Mouse (Mus musculus) CH12.LX (cell line): ENCODE measurements around the gene Rdh14. TPM values are rescaled to one million over a fixed set of nuclear protein-coding genes. Genes with fewer than 3 reads are reported as not detected.

Experiments
- DNase-seq: peaks from one replicate; pipeline ENCODE4 v3.0.0-alpha.2; 2013; ENCODE audit errors: extremely low read depth
- H3K27ac ChIP-seq: 2 replicates; pipeline ENCODE4 v1.5.1; 2012; ENCODE audit warnings: low read depth, mild to moderate bottlenecking, control low read depth, moderate library complexity; ENCODE audit not compliant: insufficient read depth
- H3K27me3 ChIP-seq: replicated peaks from 2 replicates; pipeline ENCODE3; 2012; ENCODE audit warnings: inconsistent platforms
- H3K36me3 ChIP-seq, 2 experiments: replicated peaks in 1 of 2; 2 replicates each; pipeline versions ENCODE3 to v1.6.1; 2012; ENCODE audit warnings: inconsistent platforms in 1 of 2, low read length in 1 of 2, mild to moderate bottlenecking in 1 of 2, mixed read lengths in 1 of 2, moderate library complexity in 1 of 2; ENCODE audit not compliant: control insufficient read depth in 1 of 2, insufficient read depth in 1 of 2
- H3K4me1 ChIP-seq, 2 experiments: 2 replicates each; pipeline ENCODE4 v1.6.1; 2012; ENCODE audit warnings: inconsistent platforms in 1 of 2, moderate library complexity in 1 of 2; ENCODE audit not compliant: insufficient read depth in 2 of 2, control insufficient read depth in 1 of 2
- H3K4me2 ChIP-seq: 2 replicates; pipeline ENCODE4 v1.6.1; 2012; ENCODE audit warnings: low read depth, mild to moderate bottlenecking, control low read depth; ENCODE audit not compliant: poor library complexity, insufficient read depth, severe bottlenecking
- H3K4me3 ChIP-seq, 3 experiments: fragments of 150-350 bp in 1 of 3; sonication (generic) in 1 of 3; replicated peaks in 1 of 3; 2 replicates each; pipeline versions ENCODE3 to v1.5.1; 2011 to 2012; ENCODE audit warnings: low read depth in 2 of 3, low read length in 2 of 3, mild to moderate bottlenecking in 2 of 3, moderate library complexity in 2 of 3, control low read depth in 1 of 3, improper control_type of control experiment in 1 of 3, inconsistent platforms in 1 of 3, mixed read lengths in 1 of 3; ENCODE audit not compliant: poor library complexity in 1 of 3
- H3K79me2 ChIP-seq: replicated peaks from 2 replicates; pipeline ENCODE4 v1.6.1; 2012; ENCODE audit warnings: mild to moderate bottlenecking, moderate library complexity; ENCODE audit not compliant: control insufficient read depth, poor library complexity, insufficient read depth, severe bottlenecking; ENCODE audit errors: extremely low read depth
- H3K9ac ChIP-seq: 2 replicates; pipeline ENCODE4 v1.6.1; 2012; ENCODE audit warnings: low read depth, mild to moderate bottlenecking, control low read depth, moderate library complexity; ENCODE audit not compliant: insufficient read depth
- H3K9me3 ChIP-seq: replicated peaks from 2 replicates; pipeline ENCODE3; 2012; ENCODE audit warnings: low read length, inconsistent platforms, mixed read lengths
- BHLHE40 ChIP-seq: IDR thresholded peaks from 2 replicates; pipeline ENCODE4 v1.6.1; 2011; ENCODE audit warnings: mild to moderate bottlenecking, low read depth, low read length, improper control_type of control experiment
- CHD1 ChIP-seq: IDR thresholded peaks from 2 replicates; pipeline ENCODE4 v1.6.1; 2012; ENCODE audit warnings: low read depth, low read length, improper control_type of control experiment, inconsistent platforms
- CTCF ChIP-seq, 2 experiments: IDR thresholded peaks in 1 of 2; conservative IDR thresholded peaks in 1 of 2; 2 replicates each; pipeline ENCODE4 v1.5.1; 2011 to 2012; ENCODE audit warnings: low read depth in 2 of 2, low read length in 2 of 2, improper control_type of control experiment in 1 of 2, inconsistent platforms in 1 of 2, mild to moderate bottlenecking in 1 of 2, moderate library complexity in 1 of 2
- ELF1 ChIP-seq: IDR thresholded peaks from 2 replicates; pipeline ENCODE4 v1.6.1; 2014; ENCODE audit warnings: low read depth, mild to moderate bottlenecking, inconsistent platforms, low read length, improper control_type of control experiment
- EP300 ChIP-seq: IDR thresholded peaks from 2 replicates; pipeline ENCODE4 v1.6.1; 2011; ENCODE audit warnings: low read length, improper control_type of control experiment
- ETS1 ChIP-seq: conservative IDR thresholded peaks from 2 replicates; pipeline ENCODE4 v1.6.1; 2012; ENCODE audit warnings: low read depth, mild to moderate bottlenecking, inconsistent platforms, low read length, improper control_type of control experiment, moderate library complexity
- MAFK ChIP-seq: IDR thresholded peaks from 2 replicates; pipeline ENCODE4 v1.6.1; 2011; ENCODE audit warnings: low read length, improper control_type of control experiment; ENCODE audit not compliant: insufficient replicate concordance
- MEF2A ChIP-seq: IDR thresholded peaks from 2 replicates; pipeline ENCODE4 v1.6.1; 2014; ENCODE audit warnings: low read depth, mild to moderate bottlenecking, inconsistent platforms, low read length, improper control_type of control experiment, borderline replicate concordance
- POLR2A ChIP-seq: IDR thresholded peaks from 2 replicates; pipeline ENCODE4 v1.6.1; 2011; ENCODE audit warnings: low read depth, mild to moderate bottlenecking, improper control_type of control experiment, low read length
- RCOR1 ChIP-seq: conservative IDR thresholded peaks from 2 replicates; pipeline ENCODE4 v1.6.1; 2012; ENCODE audit warnings: low read depth, mild to moderate bottlenecking, inconsistent platforms, low read length, improper control_type of control experiment
- SIN3A ChIP-seq: IDR thresholded peaks from 2 replicates; pipeline ENCODE4 v1.6.1; 2012; ENCODE audit warnings: low read length, improper control_type of control experiment, inconsistent platforms
- TBP ChIP-seq: conservative IDR thresholded peaks from 2 replicates; pipeline ENCODE4 v1.6.1; 2011; ENCODE audit warnings: low read depth, low read length, improper control_type of control experiment
- USF1 ChIP-seq: IDR thresholded peaks from 2 replicates; pipeline ENCODE4 v1.6.1; 2014; ENCODE audit warnings: low read depth, mild to moderate bottlenecking, inconsistent platforms, low read length, improper control_type of control experiment
- ZC3H11A ChIP-seq: IDR thresholded peaks from 2 replicates; pipeline ENCODE4 v1.6.1; 2012; ENCODE audit warnings: low read depth, mild to moderate bottlenecking, inconsistent platforms, low read length, improper control_type of control experiment
- ZKSCAN1 ChIP-seq: IDR thresholded peaks from 2 replicates; pipeline ENCODE4 v1.6.1; 2012; ENCODE audit warnings: low read depth, inconsistent platforms, low read length, improper control_type of control experiment, borderline replicate concordance
- ZMIZ1 ChIP-seq: IDR thresholded peaks from 2 replicates; pipeline ENCODE4 v1.6.1; 2012; ENCODE audit warnings: low read depth, mild to moderate bottlenecking, inconsistent platforms, low read length, improper control_type of control experiment
- ZNF384 ChIP-seq: IDR thresholded peaks from 2 replicates; pipeline ENCODE4 v1.6.1; 2012; ENCODE audit warnings: low read depth, low read length, improper control_type of control experiment, inconsistent platforms
- dilution Hi-C: fragments of 300-500 bp; cut with MboI; formaldehyde crosslinking; loops from 2 replicates; pipeline ENCODE4 v1.14.3; 2020; ENCODE audit warnings: low sequenced_read_pairs; ENCODE audit not compliant: extremely low pct_unique_long_range_greater_than_20kb, extremely low pct_ligation_motif_present
- in situ Hi-C: fragments of 300-500 bp; cut with MboI; formaldehyde crosslinking; loops from 3 replicates; pipeline ENCODE4 v1.14.3; 2019; ENCODE audit warnings: low sequenced_read_pairs, low pct_ligation_motif_present, low pct_unique_long_range_greater_than_20kb, mixed read lengths
- polyA plus RNA-seq: library from polyadenylated mRNA; unstranded; fragments of >175 nt; gene quantifications from 2 replicates; pipeline ENCODE4 v1.2.1, GENCODE M21; 2012; ENCODE audit warnings: low read depth; ENCODE audit not compliant: insufficient read length
- total RNA-seq, 2 experiments: library from RNA; depleted of rRNA; stranded (reverse); fragments of 300-350 nt in 1 of 2; fragments of >200 nt in 1 of 2; gene quantifications; 2 replicates each; pipeline ENCODE4 v1.2.3; 2012 to 2014

Gene Rdh14
- total and polyA plus RNA-seq, 3 experiments = 9.6 to 16.4 (median 10.9) TPM

DNA sequence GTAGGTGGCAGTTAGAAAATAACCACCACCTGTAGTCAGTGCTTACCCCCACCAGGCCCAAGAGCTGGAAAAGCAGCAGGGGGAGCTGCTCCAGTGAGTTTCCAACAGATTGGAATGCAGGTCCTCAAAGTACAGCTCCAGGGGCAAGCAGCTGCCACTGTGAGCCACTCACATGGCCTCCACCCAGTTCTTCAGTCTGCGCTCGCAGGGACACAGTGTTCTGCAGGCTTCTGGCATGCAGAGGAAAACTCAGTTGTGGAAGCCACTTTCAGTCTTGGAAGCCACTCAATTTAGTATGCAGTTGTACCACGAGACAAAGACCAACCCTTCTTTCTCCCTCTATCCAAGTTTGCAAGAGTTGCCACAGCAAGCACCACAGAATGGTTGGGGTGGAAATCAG is 39.9 kb upstream of the Rdh14 start:
- H3K27ac ChIP-seq = no peak overlapping the region
- H3K9ac ChIP-seq = no peak overlapping the region
- no peaks in the 10 kb centered on the region for H3K9me3 ChIP-seq
- in situ Hi-C loops = no loop called here
- no peaks in the 10 kb centered on the region for H3K36me3 ChIP-seq
- DNase-seq = no peak
- TF ChIP-seq MEF2A = no peak
- no peak for TF ChIP-seq ZMIZ1
- no peak for TF ChIP-seq MAFK
- no peak for TF ChIP-seq ZNF384
- no peak for TF ChIP-seq CTCF (conservative IDR thresholded peaks at IDR 0.05 in 1 of 2, IDR thresholded peaks at IDR 0.05 in 1 of 2; ENCODE audit: low read depth in 2 of 2, low read length in 2 of 2)
- TF ChIP-seq USF1 = no peak
- no peak for TF ChIP-seq EP300
- no peak for TF ChIP-seq TBP
- TF ChIP-seq POLR2A = no peak
- no peak for TF ChIP-seq CHD1
- no peak for TF ChIP-seq RCOR1
- TF ChIP-seq ETS1 = no peak
- no peak overlapping the region for H3K4me3 ChIP-seq
- H3K4me1 ChIP-seq = no peaks in the 10 kb centered on the region
- dilution Hi-C loops = no loop called here
- no peak overlapping the region for H3K4me2 ChIP-seq
- H3K27me3 ChIP-seq = no peaks in the 10 kb centered on the region
- H3K79me2 ChIP-seq = no peaks in the 10 kb centered on the region

DNA sequence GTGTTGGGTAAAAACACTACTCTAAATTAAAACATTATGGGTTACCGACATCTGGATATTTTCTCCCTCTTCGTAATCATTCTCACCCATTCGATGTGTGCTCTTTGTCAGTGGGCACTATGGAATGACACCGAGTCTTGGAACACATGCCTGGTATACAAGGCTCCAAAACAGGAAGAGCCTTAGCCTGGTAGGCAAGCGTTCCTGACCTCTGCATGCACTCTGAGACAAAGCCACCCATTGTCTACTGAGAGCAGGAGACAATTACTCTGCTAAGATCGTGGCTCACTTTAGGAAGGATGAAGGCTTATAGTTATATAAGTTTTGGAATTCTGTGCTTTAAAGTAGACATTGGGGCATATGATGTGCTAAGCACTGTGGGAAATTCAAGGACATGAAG is 32.8 kb upstream of the Rdh14 start:
- H3K36me3 ChIP-seq = no peaks in the 10 kb centered on the region
- TF ChIP-seq ZC3H11A = no peak
- TF ChIP-seq, all 38 proteins: peak for 0
- dilution Hi-C loops (no loop called here), in situ Hi-C loops (no loop called here)
- no peak for DNase-seq
- Histone ChIP-seq H3K9me3 (no peaks in the 10 kb centered on the region), H3K27ac (no peak overlapping the region), H3K4me2 (no peak overlapping the region), H3K4me1 (no peaks in the 10 kb centered on the region), H3K27me3 (no peaks in the 10 kb centered on the region), H3K79me2 (no peaks in the 10 kb centered on the region), H3K9ac (no peak overlapping the region), H3K4me3 (no peak overlapping the region)

DNA sequence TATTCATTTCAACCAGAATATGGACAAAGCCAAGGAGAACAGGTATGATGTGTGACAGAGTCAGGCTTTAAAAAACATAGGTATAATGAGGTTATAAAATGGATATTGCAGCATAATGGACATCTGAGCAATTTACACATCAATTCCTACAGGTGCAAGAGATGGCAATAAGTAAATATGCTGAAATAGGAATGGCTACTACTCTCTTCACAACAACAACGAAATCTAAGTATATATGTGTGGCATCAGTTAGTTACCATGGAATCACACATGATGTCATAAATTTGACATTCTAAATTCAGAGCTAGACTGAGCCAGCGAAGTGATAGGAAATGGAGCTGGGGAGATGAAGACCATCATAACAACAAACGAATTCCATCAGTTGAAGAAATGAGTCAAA is 20.9 kb upstream of the Rdh14 start, which contains the start of gene Nt5c1b:
Nt5c1b (plus strand) TSS at position 301 of the 400 bp plus-strand sequence.
- no peaks in the 10 kb centered on the region for H3K36me3 ChIP-seq
- H3K9me3 ChIP-seq = no peaks in the 10 kb centered on the region
- H3K4me1 ChIP-seq = no peaks in the 10 kb centered on the region
- DNase-seq = no peak
- in situ Hi-C loops = no loop called here
- TF ChIP-seq EP300 = no peak
- TF ChIP-seq ELF1 = no peak
- no peak for TF ChIP-seq ZKSCAN1
- TF ChIP-seq BHLHE40 = no peak
- TF ChIP-seq ZC3H11A = no peak
- TF ChIP-seq SIN3A = no peak
- TF ChIP-seq, all 38 proteins: peak for 0
- dilution Hi-C loops = no loop called here
- no peaks in the 10 kb centered on the region for H3K79me2 ChIP-seq
- H3K9ac ChIP-seq = no peak within 1 kb of the TSS
- H3K27ac ChIP-seq = no peak within 1 kb of the TSS
- no peak within 1 kb of the TSS for H3K4me2 ChIP-seq
- no peak within 1 kb of the TSS for H3K4me3 ChIP-seq
- no peaks in the 10 kb centered on the region for H3K27me3 ChIP-seq
